Mouse (Mus musculus) neural tube, embryonic 15.5 days (tissue): ENCODE results near the gene Mrvi1. TPM values are rescaled to one million over a fixed set of nuclear protein-coding genes. Genes with fewer than 3 reads are reported as not detected.

ENCODE experiments used
- ATAC-seq: fragments of 200-750 bp; cut with Nextera tagmentation; 2 replicates; pipeline ENCODE4 v1.8.0; 2017; ENCODE audit warnings: mild to moderate bottlenecking, moderate TSS enrichment, moderate library complexity; ENCODE audit not compliant: low FRiP score
- H3K27ac ChIP-seq: fragments of 300-500 bp; sonication (generic); replicated peaks from 2 replicates; pipeline ENCODE4 v1.5.1; 2015; ENCODE audit warnings: mild to moderate bottlenecking, inconsistent platforms
- H3K27me3 ChIP-seq: fragments of 300-500 bp; sonication (generic); replicated peaks from 2 replicates; pipeline ENCODE4 v1.6.1; 2015; ENCODE audit warnings: inconsistent platforms
- H3K36me3 ChIP-seq: fragments of 300-500 bp; sonication (generic); 2 replicates; pipeline ENCODE4 v1.6.1; 2015; ENCODE audit warnings: inconsistent platforms
- H3K4me1 ChIP-seq: fragments of 300-500 bp; sonication (generic); 2 replicates; pipeline ENCODE4 v1.6.1; 2015; ENCODE audit warnings: inconsistent platforms
- H3K4me2 ChIP-seq: fragments of 300-500 bp; sonication (generic); 2 replicates; pipeline ENCODE4 v1.6.1; 2015; ENCODE audit warnings: inconsistent platforms, mild to moderate bottlenecking, moderate library complexity
- H3K4me3 ChIP-seq: fragments of 300-500 bp; sonication (generic); replicated peaks from 2 replicates; pipeline ENCODE4 v1.5.1; 2015; ENCODE audit warnings: mild to moderate bottlenecking, inconsistent platforms
- H3K9ac ChIP-seq: fragments of 300-500 bp; sonication (generic); replicated peaks from 2 replicates; pipeline ENCODE4 v1.6.1; 2015; ENCODE audit warnings: mild to moderate bottlenecking, inconsistent platforms
- H3K9me3 ChIP-seq: fragments of 300-500 bp; sonication (generic); replicated peaks from 2 replicates; pipeline ENCODE4 v1.6.1; 2016; ENCODE audit warnings: inconsistent platforms
- WGBS: fragments of 180-500 bp; shearing (Covaris S2); methylation state at CpG from one replicate; pipeline ENCODE4 v1.1.7; 2015; ENCODE audit warnings: mixed read lengths; 5-methylcytosine and 5-hydroxymethylcytosine counted together
- polyA plus RNA-seq: library from polyadenylated mRNA; unstranded; fragments of >200 nt; fragmentation: Nextera tagmentation; extraction: Ambion mirVana; gene quantifications from 2 replicates; pipeline ENCODE4 v1.2.1, GENCODE M21; 2015

Mrvi1 gene
- polyA plus RNA-seq, 1 experiment from 2014 or later: 1.4 TPM

GRCm38 (mm10) chr7:110972796-110973195 is 9.5 kb downstream of the Mrvi1 start:
- no peak overlapping the region for H3K4me3 ChIP-seq
- no peak for ATAC-seq
- no peaks in the 10 kb centered on the region for H3K36me3 ChIP-seq
- no peak overlapping the region for H3K4me2 ChIP-seq
- H3K9ac ChIP-seq: no peak overlapping the region
- 77% methylated on average over 2 of the region's 2 CpGs for WGBS
- no peaks in the 10 kb centered on the region for H3K9me3 ChIP-seq
- H3K27me3 ChIP-seq: no peaks in the 10 kb centered on the region
- H3K27ac ChIP-seq: no peak overlapping the region
- no peaks in the 10 kb centered on the region for H3K4me1 ChIP-seq

GRCm38 (mm10) chr7:110967373-110967772 is 14.9 kb downstream of the Mrvi1 start:
- no peak overlapping the region for H3K4me2 ChIP-seq

GRCm38 (mm10) chr7:110966853-110967252 is 15.4 kb downstream of the Mrvi1 start:
- no peak for ATAC-seq
- H3K9ac ChIP-seq: no peak overlapping the region
- H3K4me2 ChIP-seq: no peak overlapping the region
- H3K4me1 ChIP-seq: peaks cover 4% of the 10 kb centered on the region; the same call in 1 of the 2 replicates
- H3K9me3 ChIP-seq: no peaks in the 10 kb centered on the region
- no peaks in the 10 kb centered on the region for H3K36me3 ChIP-seq
- no peak overlapping the region for H3K4me3 ChIP-seq
- 95% methylated on average over 5 of the region's 5 CpGs for WGBS
- H3K27me3 ChIP-seq: no peaks in the 10 kb centered on the region
- H3K27ac ChIP-seq: no peak overlapping the region

More at GRCm38 (mm10) chr7:110967373-110967772, 14.9 kb downstream of the Mrvi1 start:
- Histone ChIP-seq H3K9ac (no peak overlapping the region), H3K4me1 (peaks cover 4% of the 10 kb centered on the region; the same call in 1 of the 2 replicates), H3K27ac (no peak overlapping the region), H3K36me3 (no peaks in the 10 kb centered on the region), H3K9me3 (no peaks in the 10 kb centered on the region), H3K4me3 (no peak overlapping the region), H3K27me3 (no peaks in the 10 kb centered on the region)
- ATAC-seq: no peak
- 83% methylated on average over 4 of the region's 4 CpGs for WGBS

- WGBS: 55% methylated on average over 3 of the region's 3 CpGs
- no peaks in the 10 kb centered on the region for H3K27me3 ChIP-seq
- no peaks in the 10 kb centered on the region for H3K9me3 ChIP-seq
- ATAC-seq: no peak
- peaks cover 4% of the 10 kb centered on the region; the same call in 1 of the 2 replicates for H3K4me1 ChIP-seq
- no peak overlapping the region for H3K4me2 ChIP-seq
- H3K27ac ChIP-seq: no peak overlapping the region
- no peak overlapping the region for H3K4me3 ChIP-seq
- H3K9ac ChIP-seq: no peak overlapping the region
- no peaks in the 10 kb centered on the region for H3K36me3 ChIP-seq
Observed at GRCm38 (mm10) chr7:110965387-110965786, 16.9 kb downstream of the Mrvi1 start.

- no peak for ATAC-seq
- H3K27ac ChIP-seq: no peak overlapping the region
- H3K4me1 ChIP-seq: peaks cover 4% of the 10 kb centered on the region; the same call in 1 of the 2 replicates
- no peaks in the 10 kb centered on the region for H3K27me3 ChIP-seq
- no peak overlapping the region for H3K4me2 ChIP-seq
- H3K9me3 ChIP-seq: no peaks in the 10 kb centered on the region
- H3K9ac ChIP-seq: no peak overlapping the region
- WGBS: 79% methylated on average over 3 of the region's 3 CpGs
- no peak overlapping the region for H3K4me3 ChIP-seq
- H3K36me3 ChIP-seq: no peaks in the 10 kb centered on the region
Observed at GRCm38 (mm10) chr7:110963655-110963997, 18.6 kb downstream of the Mrvi1 start.

GRCm38 (mm10) chr7:110962943-110963654 is 19.2 kb downstream of the Mrvi1 start:
- no peak overlapping the region for H3K4me2 ChIP-seq
- 68% methylated on average over 9 of the region's 9 CpGs for WGBS
- no peak overlapping the region for H3K27ac ChIP-seq
- H3K9me3 ChIP-seq: no peaks in the 10 kb centered on the region
- peaks cover 4% of the 10 kb centered on the region; the same call in 1 of the 2 replicates for H3K4me1 ChIP-seq
- no peaks in the 10 kb centered on the region for H3K36me3 ChIP-seq
- H3K9ac ChIP-seq: no peak overlapping the region
- no peak overlapping the region for H3K4me3 ChIP-seq
- H3K27me3 ChIP-seq: no peaks in the 10 kb centered on the region
- ATAC-seq: no peak

GRCm38 (mm10) chr7:110962497-110962896 is 19.8 kb downstream of the Mrvi1 start:
- Histone ChIP-seq H3K4me3 (no peak overlapping the region), H3K36me3 (no peaks in the 10 kb centered on the region), H3K27me3 (no peaks in the 10 kb centered on the region), H3K9ac (no peak overlapping the region), H3K4me2 (no peak overlapping the region), H3K4me1 (peaks cover 4% of the 10 kb centered on the region; the same call in 1 of the 2 replicates), H3K27ac (no peak overlapping the region), H3K9me3 (no peaks in the 10 kb centered on the region)
- ATAC-seq: no peak
- 87% methylated on average over 3 of the region's 3 CpGs for WGBS

GRCm38 (mm10) chr7:110956422-110957170 is 25.7 kb downstream of the Mrvi1 start:
- 94% methylated on average over 14 of the region's 14 CpGs for WGBS
- Histone ChIP-seq H3K36me3 (no peaks in the 10 kb centered on the region), H3K9ac (no peak overlapping the region), H3K4me2 (no peak overlapping the region), H3K4me3 (no peak overlapping the region), H3K27me3 (no peaks in the 10 kb centered on the region), H3K4me1 (peaks cover 3% of the 10 kb centered on the region), H3K9me3 (no peaks in the 10 kb centered on the region), H3K27ac (no peak overlapping the region)
- no peak for ATAC-seq

GRCm38 (mm10) chr7:110955576-110955975 is 26.7 kb downstream of the Mrvi1 start:
- Histone ChIP-seq H3K36me3 (no peaks in the 10 kb centered on the region), H3K4me3 (no peak overlapping the region), H3K4me1 (peaks cover 3% of the 10 kb centered on the region), H3K27me3 (no peaks in the 10 kb centered on the region), H3K4me2 (no peak overlapping the region), H3K9me3 (no peaks in the 10 kb centered on the region), H3K9ac (no peak overlapping the region), H3K27ac (no peak overlapping the region)
- no peak for ATAC-seq
- WGBS: 71% methylated on average over 2 of the region's 2 CpGs

GRCm38 (mm10) chr7:110954072-110954858 is 28.0 kb downstream of the Mrvi1 start:
- WGBS: 90% methylated on average over 6 of the region's 6 CpGs
- Histone ChIP-seq H3K9me3 (no peaks in the 10 kb centered on the region), H3K4me1 (peaks cover 3% of the 10 kb centered on the region), H3K9ac (no peak overlapping the region), H3K36me3 (no peaks in the 10 kb centered on the region), H3K4me3 (no peak overlapping the region), H3K4me2 (no peak overlapping the region), H3K27me3 (no peaks in the 10 kb centered on the region), H3K27ac (no peak overlapping the region)
- ATAC-seq: no peak

GRCm38 (mm10) chr7:110953210-110953609 is 29.1 kb downstream of the Mrvi1 start:
- Histone ChIP-seq H3K9me3 (no peaks in the 10 kb centered on the region), H3K4me1 (peaks cover 3% of the 10 kb centered on the region), H3K27ac (no peak overlapping the region), H3K9ac (no peak overlapping the region), H3K4me2 (no peak overlapping the region), H3K4me3 (no peak overlapping the region), H3K36me3 (no peaks in the 10 kb centered on the region), H3K27me3 (no peaks in the 10 kb centered on the region)
- 63% methylated on average over 1 of the region's 1 CpGs for WGBS
- no peak for ATAC-seq

- Histone ChIP-seq H3K9ac (no peak overlapping the region), H3K4me2 (no peak overlapping the region), H3K27ac (no peak overlapping the region), H3K4me1 (no peaks in the 10 kb centered on the region), H3K36me3 (no peaks in the 10 kb centered on the region), H3K4me3 (no peak overlapping the region), H3K9me3 (no peaks in the 10 kb centered on the region), H3K27me3 (no peaks in the 10 kb centered on the region)
- no peak for ATAC-seq
Observed at GRCm38 (mm10) chr7:110950621-110950925, 31.7 kb downstream of the Mrvi1 start.
